Mouse (Mus musculus): ENCODE data around the gene Acat3. TPM values are rescaled to one million over a fixed set of nuclear protein-coding genes. Genes with fewer than 3 reads are reported as not detected.
"Not testable (repeated sequence)": the region's sequence is repeated elsewhere in the genome, so short reads cannot be mapped to it uniquely, and the experiment has no call there.

The Acat3 gene
- polyA plus RNA-seq, 1 experiment from 2014 or later, result 1.2 TPM

GRCm38 (mm10) chr17:12956664-12957063, 16.3 kb upstream of the Acat3 start:
- H3K27ac ChIP-seq (ENCODE audit: low read length), result no peak overlapping the region

DNA sequence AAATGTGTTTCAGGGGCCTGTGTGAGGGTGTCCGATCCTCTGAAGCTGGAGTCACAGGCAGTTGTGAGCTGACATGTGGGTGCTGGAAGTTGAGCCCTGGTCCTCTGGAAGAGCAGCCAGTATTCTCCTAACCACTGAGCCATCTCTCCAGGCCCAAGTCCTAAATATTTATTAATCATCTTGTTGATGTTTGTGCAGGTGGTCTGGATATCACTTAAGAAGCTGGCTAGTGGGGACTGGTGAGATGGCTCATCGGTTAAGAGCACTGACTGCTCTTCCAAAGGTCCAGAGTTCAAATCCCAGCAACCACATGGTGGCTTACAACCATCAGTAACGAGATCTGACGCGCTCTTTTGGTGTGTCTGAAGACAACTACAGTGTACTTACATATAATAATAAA, 9.3 kb upstream of the Acat3 start:
- 91% methylated on average over 5 of the region's 5 CpGs for WGBS
- Histone ChIP-seq H3K27ac (ENCODE audit: low read length) (no peak overlapping the region), H3K4me2 (ENCODE audit: low read depth, low read length) (no peak overlapping the region), H3K4me1 (ENCODE audit: control insufficient read depth, insufficient read depth, low read length) (no peaks in the 10 kb centered on the region), H3K4me3 (replicated peaks; ENCODE audit: low read length) (no peak overlapping the region), H3K9me3 (replicated peaks; ENCODE audit: control insufficient read depth, low read length) (no peaks in the 10 kb centered on the region), H3K9ac (ENCODE audit: low read length) (no peak overlapping the region), H3K36me3 (ENCODE audit: control insufficient read depth, insufficient read depth, low read length) (peaks cover 7% of the 10 kb centered on the region; the same call in 1 of the 2 replicates), H3K27me3 (ENCODE audit: control insufficient read depth, insufficient read depth, low read length) (no peaks in the 10 kb centered on the region)
- no peak for ATAC-seq (ENCODE audit: insufficient read depth, low FRiP score)

More at GRCm38 (mm10) chr17:12956664-12957063, 16.3 kb upstream of the Acat3 start:
- no peaks in the 10 kb centered on the region for H3K9me3 ChIP-seq (replicated peaks; ENCODE audit: control insufficient read depth, low read length)
- H3K4me3 ChIP-seq (replicated peaks; ENCODE audit: low read length), result no peak overlapping the region
- no peak for ATAC-seq (ENCODE audit: insufficient read depth, low FRiP score)
- H3K36me3 ChIP-seq (ENCODE audit: control insufficient read depth, insufficient read depth, low read length), result peaks cover 5% of the 10 kb centered on the region; the same call in 1 of the 2 replicates
- H3K9ac ChIP-seq (ENCODE audit: low read length), result no peak overlapping the region
- H3K4me2 ChIP-seq (ENCODE audit: low read depth, low read length), result no peak overlapping the region
- H3K4me1 ChIP-seq (ENCODE audit: control insufficient read depth, insufficient read depth, low read length), result peaks cover 5% of the 10 kb centered on the region
- H3K27me3 ChIP-seq (ENCODE audit: control insufficient read depth, insufficient read depth, low read length), result no peaks in the 10 kb centered on the region
- WGBS, result 86% methylated on average over 8 of the region's 8 CpGs

DNA sequence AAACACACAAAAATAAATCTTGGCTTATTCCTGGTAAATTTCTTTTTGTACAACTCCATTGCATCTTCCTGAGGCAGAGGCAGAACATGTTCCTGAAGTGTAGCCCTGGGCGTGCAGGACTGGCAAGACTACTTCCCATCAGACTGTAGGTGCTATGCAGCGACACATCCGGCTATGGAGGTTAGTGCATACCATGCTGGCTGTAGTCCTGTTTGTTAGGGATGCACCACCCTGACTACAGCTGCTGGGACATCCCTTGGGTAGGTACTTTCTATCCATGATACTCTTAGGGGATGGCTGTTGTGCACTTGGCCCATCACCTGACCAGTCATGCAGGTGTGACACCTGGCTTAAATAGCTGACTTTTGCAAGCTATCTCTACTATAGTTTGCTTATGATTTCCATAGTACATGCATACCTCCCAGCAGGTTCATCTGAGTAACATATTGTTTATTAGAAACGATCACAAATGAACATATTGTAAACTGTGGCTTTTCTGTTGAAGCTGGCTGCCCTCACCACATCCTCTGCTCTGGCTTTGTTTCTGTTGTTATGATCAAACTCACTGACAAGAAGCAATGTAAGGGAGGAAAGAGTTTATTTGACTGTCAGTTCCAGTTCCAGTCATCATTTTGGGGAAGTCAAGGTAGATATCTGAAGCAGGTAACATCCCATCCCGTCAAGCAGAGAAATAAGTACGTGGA, 2.2 kb upstream of the Acat3 start:
- Histone ChIP-seq H3K36me3 (ENCODE audit: control insufficient read depth, insufficient read depth, low read length) (no peaks in the 10 kb centered on the region), H3K27me3 (ENCODE audit: control insufficient read depth, insufficient read depth, low read length) (no peaks in the 10 kb centered on the region), H3K27ac (ENCODE audit: low read length) (no peak overlapping the region), H3K4me3 (replicated peaks; ENCODE audit: low read length) (no peak overlapping the region), H3K4me1 (ENCODE audit: control insufficient read depth, insufficient read depth, low read length) (peaks cover 5% of the 10 kb centered on the region; the same call in 1 of the 2 replicates), H3K4me2 (ENCODE audit: low read depth, low read length) (no peak overlapping the region), H3K9ac (ENCODE audit: low read length) (no peak overlapping the region), H3K9me3 (replicated peaks; ENCODE audit: control insufficient read depth, low read length) (no peaks in the 10 kb centered on the region)
- 88% methylated on average over 6 of the region's 6 CpGs for WGBS
- no peak for ATAC-seq (ENCODE audit: insufficient read depth, low FRiP score)

DNA sequence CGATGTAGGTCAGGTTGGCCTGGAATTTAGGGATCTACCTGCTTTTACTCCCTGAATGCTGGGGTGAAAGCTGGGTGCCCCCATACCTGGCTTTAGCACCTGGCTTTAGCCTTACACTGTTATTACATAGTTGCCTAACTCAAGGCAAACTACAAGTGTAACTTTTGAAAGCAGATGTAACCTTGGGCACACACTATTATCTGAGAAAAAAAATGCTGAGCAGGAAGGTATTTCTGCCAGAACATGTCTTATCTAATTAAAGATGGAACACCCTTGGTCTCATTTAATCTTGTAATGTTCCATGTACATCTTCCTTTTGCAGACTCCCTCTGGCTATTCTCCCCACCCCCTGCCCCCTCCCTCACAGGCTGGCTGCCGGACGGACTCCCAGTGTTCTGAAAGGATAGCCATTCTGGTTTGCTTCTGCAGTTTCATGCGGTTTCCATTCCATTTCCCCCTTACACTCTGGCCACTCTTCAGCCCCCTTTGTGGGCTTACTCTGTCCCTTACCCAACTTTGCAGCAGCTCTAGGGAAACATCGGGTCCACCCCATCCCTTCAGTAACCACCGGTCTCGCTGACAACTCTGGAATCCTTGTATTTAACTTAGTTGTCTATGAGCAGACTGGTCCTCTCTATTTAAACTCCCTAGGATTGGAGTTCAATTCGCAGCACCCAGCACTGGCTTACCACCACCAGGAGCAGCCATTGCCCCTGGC, 1.3 kb upstream of the Acat3 start:
- no peak overlapping the region for H3K4me2 ChIP-seq (ENCODE audit: low read depth, low read length)
- H3K27me3 ChIP-seq (ENCODE audit: control insufficient read depth, insufficient read depth, low read length), result no peaks in the 10 kb centered on the region
- H3K9ac ChIP-seq (ENCODE audit: low read length), result no peak overlapping the region
- no peak for ATAC-seq (ENCODE audit: insufficient read depth, low FRiP score)
- 74% methylated on average over 8 of the region's 8 CpGs for WGBS
- no peak overlapping the region for H3K27ac ChIP-seq (ENCODE audit: low read length)
- H3K9me3 ChIP-seq (replicated peaks; ENCODE audit: control insufficient read depth, low read length), result no peaks in the 10 kb centered on the region
- no peaks in the 10 kb centered on the region for H3K36me3 ChIP-seq (ENCODE audit: control insufficient read depth, insufficient read depth, low read length)
- H3K4me1 ChIP-seq (ENCODE audit: control insufficient read depth, insufficient read depth, low read length), result peaks cover 5% of the 10 kb centered on the region; the same call in 1 of the 2 replicates
- H3K4me3 ChIP-seq (replicated peaks; ENCODE audit: low read length), result no peak overlapping the region

GRCm38 (mm10) chr17:12939377-12940148, 837 bp downstream of the Acat3 start:
- peak overlapping the region; percentile 45 for H3K4me3 ChIP-seq (replicated peaks; ENCODE audit: low read length)
- H3K27ac ChIP-seq (ENCODE audit: low read length); H3K9me3 ChIP-seq (replicated peaks; ENCODE audit: control insufficient read depth, low read length); H3K36me3 ChIP-seq (ENCODE audit: control insufficient read depth, insufficient read depth, low read length); H3K27me3 ChIP-seq (ENCODE audit: control insufficient read depth, insufficient read depth, low read length); H3K4me1 ChIP-seq (ENCODE audit: control insufficient read depth, insufficient read depth, low read length): not testable (repeated sequence)
- peak; percentile 3; the same call in 1 of the 2 replicates for ATAC-seq (ENCODE audit: insufficient read depth, low FRiP score)
- peak overlapping the region; percentile 71 for H3K4me2 ChIP-seq (ENCODE audit: low read depth, low read length)
- H3K9ac ChIP-seq (ENCODE audit: low read length), result peak overlapping the region; percentile 64
- WGBS, result 51% methylated on average over 2 of the region's 12 CpGs

DNA sequence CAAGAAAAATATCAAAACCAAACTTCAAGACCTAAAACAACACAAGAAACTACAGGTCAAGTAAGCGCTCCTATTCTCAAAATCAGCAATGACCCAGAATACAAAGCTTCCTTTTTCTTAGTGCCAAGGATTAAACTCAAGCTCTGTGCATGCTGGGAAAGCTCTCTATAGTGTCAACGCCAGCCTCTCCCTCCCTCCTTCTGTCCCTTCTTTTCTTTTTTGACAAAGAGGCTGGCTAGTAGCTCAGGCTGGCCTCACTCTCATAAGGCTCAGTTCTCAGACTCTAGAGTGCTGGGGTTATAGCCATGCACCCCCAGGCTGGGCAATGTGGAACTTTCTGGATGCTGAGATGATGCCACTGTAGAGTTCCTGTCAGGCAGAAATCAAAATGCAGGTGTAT, 2.3 kb downstream of the Acat3 start:
- Histone ChIP-seq H3K4me2 (ENCODE audit: low read depth, low read length) (no peak overlapping the region), H3K4me1 (ENCODE audit: control insufficient read depth, insufficient read depth, low read length) (peaks cover 5% of the 10 kb centered on the region; the same call in 1 of the 2 replicates), H3K36me3 (ENCODE audit: control insufficient read depth, insufficient read depth, low read length) (no peaks in the 10 kb centered on the region), H3K9me3 (replicated peaks; ENCODE audit: control insufficient read depth, low read length) (no peaks in the 10 kb centered on the region), H3K27me3 (ENCODE audit: control insufficient read depth, insufficient read depth, low read length) (no peaks in the 10 kb centered on the region), H3K4me3 (replicated peaks; ENCODE audit: low read length) (no peak overlapping the region), H3K27ac (ENCODE audit: low read length) (no peak overlapping the region), H3K9ac (ENCODE audit: low read length) (no peak overlapping the region)
- ATAC-seq (ENCODE audit: insufficient read depth, low FRiP score), result no peak
- WGBS, result 54% methylated on average over 2 of the region's 2 CpGs

GRCm38 (mm10) chr17:12937412-12937970, 2.9 kb downstream of the Acat3 start:
- Histone ChIP-seq H3K4me1 (ENCODE audit: control insufficient read depth, insufficient read depth, low read length) (peaks cover 5% of the 10 kb centered on the region; the same call in 1 of the 2 replicates), H3K9ac (ENCODE audit: low read length) (no peak overlapping the region), H3K4me2 (ENCODE audit: low read depth, low read length) (no peak overlapping the region), H3K4me3 (replicated peaks; ENCODE audit: low read length) (no peak overlapping the region), H3K27me3 (ENCODE audit: control insufficient read depth, insufficient read depth, low read length) (no peaks in the 10 kb centered on the region), H3K9me3 (replicated peaks; ENCODE audit: control insufficient read depth, low read length) (no peaks in the 10 kb centered on the region), H3K36me3 (ENCODE audit: control insufficient read depth, insufficient read depth, low read length) (no peaks in the 10 kb centered on the region), H3K27ac (ENCODE audit: low read length) (no peak overlapping the region)
- no peak for ATAC-seq (ENCODE audit: insufficient read depth, low FRiP score)
- WGBS, result 84% methylated on average over 2 of the region's 2 CpGs

GRCm38 (mm10) chr17:12935719-12936118, 4.7 kb downstream of the Acat3 start:
- no peaks in the 10 kb centered on the region for H3K9me3 ChIP-seq (replicated peaks; ENCODE audit: control insufficient read depth, low read length)
- WGBS, result 46% methylated on average over 4 of the region's 4 CpGs
- H3K4me1 ChIP-seq (ENCODE audit: control insufficient read depth, insufficient read depth, low read length), result peaks cover 5% of the 10 kb centered on the region; the same call in 1 of the 2 replicates
- no peaks in the 10 kb centered on the region for H3K27me3 ChIP-seq (ENCODE audit: control insufficient read depth, insufficient read depth, low read length)
- no peak for ATAC-seq (ENCODE audit: insufficient read depth, low FRiP score)
- H3K9ac ChIP-seq (ENCODE audit: low read length), result no peak overlapping the region
- no peak overlapping the region for H3K4me3 ChIP-seq (replicated peaks; ENCODE audit: low read length)
- no peak overlapping the region for H3K4me2 ChIP-seq (ENCODE audit: low read depth, low read length)
- H3K27ac ChIP-seq (ENCODE audit: low read length), result no peak overlapping the region
- no peaks in the 10 kb centered on the region for H3K36me3 ChIP-seq (ENCODE audit: control insufficient read depth, insufficient read depth, low read length)
